Mouse (Mus musculus) limb, embryonic 12.5 days (tissue): ENCODE measurements around the gene Mcee. TPM values are rescaled to one million over a fixed set of nuclear protein-coding genes. Genes with fewer than 3 reads are reported as not detected.

Experiments
- polyA plus RNA-seq: library from polyadenylated mRNA; unstranded; fragments of >200 nt; fragmentation: Nextera tagmentation; extraction: Ambion mirVana; gene quantifications from 2 replicates; pipeline ENCODE4 v1.2.1, GENCODE M21; 2016

The Mcee gene
- polyA plus RNA-seq, 1 experiment from 2014 or later: 47.0 TPM

Other genes with a start within 250 kb of the Mcee start
- gene Trpm1, start 238.8 kb upstream of the Mcee start, polyA plus RNA-seq: 0.37 and 0.68 TPM in 2 replicates
- 13.5 and 13.6 TPM in 2 replicates for gene Mtmr10, start 105.0 kb upstream of the Mcee start, polyA plus RNA-seq
- 11.4 and 12.4 TPM in 2 replicates for gene Fan1, start 18.5 kb upstream of the Mcee start, polyA plus RNA-seq
- 52.4 and 60.3 TPM in 2 replicates for gene Mphosph10, start 339 bp upstream of the Mcee start, polyA plus RNA-seq
- 6.8 and 7.6 TPM in 2 replicates for gene Apba2, start 109.1 kb downstream of the Mcee start, polyA plus RNA-seq